Mouse (Mus musculus): ENCODE results near the gene Olfr486.
"Not testable (repeated sequence)": the region's sequence is repeated elsewhere in the genome, so short reads cannot be mapped to it uniquely, and the experiment has no call there.

Gene Olfr486

DNA sequence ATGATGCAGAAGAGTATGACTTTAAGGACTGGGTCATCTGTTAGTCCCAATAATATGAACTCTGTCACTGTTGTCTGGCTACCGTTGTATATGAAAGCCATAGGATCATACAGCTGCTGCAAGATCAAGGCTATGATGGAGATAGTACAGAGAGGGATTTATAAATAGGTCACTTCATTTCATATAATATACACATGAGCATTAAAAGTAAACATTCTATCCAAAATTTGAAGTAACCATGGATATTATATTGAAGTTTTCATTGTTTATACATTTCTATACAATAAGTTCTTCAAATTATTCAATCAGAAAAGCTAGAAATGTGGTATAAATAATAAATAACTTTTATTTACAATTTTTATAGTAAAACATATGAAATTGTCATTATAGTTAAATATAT lies at the start of gene Olfr486:
Gene Olfr486 (minus strand): TSS at position 101 of the 400 bp plus-strand sequence.
- not testable (repeated sequence) for DNase-seq (ENCODE audit: low spot score in 2 of 2)

GRCm38 (mm10) chr7:108214536-108214935 lies 42.0 kb upstream of the Olfr486 start, which contains the start of gene Olfr487:
Gene Olfr487, minus strand, starts transcription at chr7:108214636.
- not testable (repeated sequence) for DNase-seq (ENCODE audit: low spot score in 2 of 2)

DNA sequence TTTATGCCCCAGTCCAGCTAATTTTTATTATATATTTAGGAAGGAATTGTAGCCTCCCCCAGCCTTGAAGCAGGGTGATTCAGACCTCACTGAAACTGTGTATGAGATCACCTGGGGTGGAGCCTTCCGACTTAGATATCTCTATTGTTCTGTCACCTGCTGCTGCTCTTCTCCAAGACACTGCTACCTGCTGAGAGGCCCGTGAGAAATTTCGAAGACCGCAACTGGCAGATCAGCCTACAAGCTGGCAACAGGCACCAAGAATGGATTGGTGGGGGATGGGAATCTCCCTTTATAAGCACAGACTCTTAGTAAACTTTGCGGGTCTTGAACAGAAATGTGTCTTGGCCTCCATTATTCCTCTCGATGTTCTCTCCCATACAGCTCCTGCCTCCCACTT lies 24.4 kb upstream of the Olfr486 start:
- no peak for DNase-seq (ENCODE audit: low spot score in 2 of 2)

DNA sequence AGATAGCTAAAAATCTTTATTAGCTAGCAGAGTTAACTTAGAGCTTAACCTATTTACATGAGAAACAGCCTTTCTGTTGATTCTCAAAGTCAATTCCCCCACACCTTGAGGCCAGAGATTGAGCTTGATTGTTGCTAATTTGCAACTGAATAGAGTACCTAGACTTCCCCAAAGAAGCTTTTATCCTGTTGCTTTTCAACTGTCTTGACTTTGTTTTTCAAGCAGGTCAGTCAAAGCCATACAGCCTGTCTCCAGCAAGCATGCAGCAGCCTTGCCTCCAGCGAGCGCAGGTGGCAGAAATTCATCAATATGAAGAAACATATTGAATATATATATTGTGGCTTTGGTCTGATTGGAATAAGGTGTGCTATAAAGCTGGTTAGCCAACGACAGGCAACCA lies 23.8 kb upstream of the Olfr486 start:
- not testable (repeated sequence) for DNase-seq (ENCODE audit: low spot score in 2 of 2)

GRCm38 (mm10) chr7:108192714-108193113 lies 20.2 kb upstream of the Olfr486 start:
- not testable (repeated sequence) for DNase-seq (ENCODE audit: low spot score in 2 of 2)

DNA sequence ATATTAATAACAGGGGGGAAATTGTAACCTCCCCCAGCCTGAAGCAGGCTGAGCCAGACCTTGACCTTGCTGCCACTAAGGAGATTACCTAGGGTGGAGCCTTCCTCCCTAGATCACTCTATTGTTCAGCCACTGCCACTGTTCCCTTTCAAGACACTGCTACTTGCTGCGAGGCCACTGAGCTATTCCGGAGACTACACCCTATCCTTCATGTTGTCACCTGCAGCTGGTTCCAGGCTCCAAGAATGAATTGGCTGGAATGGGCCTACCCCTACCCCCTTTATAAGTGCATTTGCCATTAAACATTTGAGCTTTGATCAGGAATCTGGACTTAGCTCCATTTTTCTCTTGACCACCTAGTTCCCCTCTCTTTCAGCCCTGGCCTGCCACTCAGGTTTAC lies 18.7 kb upstream of the Olfr486 start:
- not testable (repeated sequence) for DNase-seq (ENCODE audit: low spot score in 2 of 2)

DNA sequence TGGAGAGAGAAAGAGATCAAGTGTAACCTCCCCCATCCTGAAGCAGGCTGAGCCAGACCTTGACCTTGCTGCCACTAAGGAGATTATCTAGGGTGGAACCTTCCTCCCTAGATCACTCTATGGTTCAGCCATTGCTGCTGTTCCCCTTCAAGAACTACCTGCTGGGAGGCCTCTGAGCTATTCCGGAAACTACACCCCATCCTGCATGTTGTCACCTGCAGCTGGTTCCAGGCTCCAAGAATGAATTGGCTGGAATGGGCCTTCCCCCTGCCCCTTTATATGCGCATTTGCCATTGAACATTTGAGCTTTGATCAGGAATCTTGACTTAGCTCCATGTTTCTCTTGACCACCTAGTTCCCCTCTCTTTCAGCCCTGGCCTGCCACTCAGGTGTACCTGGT lies 12.7 kb upstream of the Olfr486 start:
- DNase-seq (ENCODE audit: low spot score in 2 of 2), result not testable (repeated sequence)

DNA sequence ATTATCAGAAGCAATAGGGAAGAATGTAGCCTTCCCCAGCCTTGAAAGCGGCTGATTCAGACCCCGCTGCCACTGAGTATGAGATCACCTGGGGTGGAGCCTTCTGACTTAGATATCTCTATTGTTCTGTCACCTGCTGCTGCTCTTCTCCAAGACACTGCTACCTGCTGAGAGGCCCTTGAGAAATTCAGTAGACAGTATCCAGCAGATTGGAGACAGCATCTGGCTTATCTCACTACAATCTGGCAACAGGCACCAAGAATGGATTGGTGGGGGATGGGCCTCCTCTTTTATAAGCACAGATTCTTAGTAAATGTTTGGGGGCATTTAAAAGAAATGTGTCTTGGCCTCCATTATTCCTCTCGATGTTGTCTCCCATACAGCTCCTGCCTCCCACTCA lies 11.9 kb upstream of the Olfr486 start:
- not testable (repeated sequence) for DNase-seq (ENCODE audit: low spot score in 2 of 2)

DNA sequence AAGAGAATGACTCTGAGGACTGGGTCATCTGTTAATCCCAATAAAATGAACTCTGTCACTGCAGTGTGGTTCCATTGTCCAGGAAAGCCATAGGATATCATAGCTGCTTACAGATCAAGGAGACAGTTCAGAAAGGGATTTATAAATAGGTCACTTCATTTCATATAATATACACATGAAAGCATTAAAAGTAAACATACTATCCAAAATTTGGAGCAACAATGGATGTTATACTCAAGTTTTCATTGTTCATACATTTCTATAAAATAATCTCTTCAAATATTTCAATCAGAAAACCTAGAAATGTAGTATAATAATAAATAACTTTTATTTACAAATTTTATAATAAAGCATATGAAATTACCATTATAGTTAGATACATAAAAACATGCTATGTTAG lies 12.8 kb downstream of the Olfr486 start, which contains the start of gene Olfr485:
Gene Olfr485 (minus strand): TSS at position 101 of the 400 bp plus-strand sequence.
- no peak for DNase-seq (ENCODE audit: low spot score in 2 of 2)

GRCm38 (mm10) chr7:108127349-108127748 lies 45.2 kb downstream of the Olfr486 start, which contains the start of gene Olfr484:
Gene Olfr484, minus strand, starts transcription at chr7:108127449.
- no peak for DNase-seq (ENCODE audit: low spot score in 2 of 2)

Data from frontal cortex, postnatal 36 days (tissue).